17 mouse cellular contexts compared by ENCODE assay signal in the genomic region with DNA sequence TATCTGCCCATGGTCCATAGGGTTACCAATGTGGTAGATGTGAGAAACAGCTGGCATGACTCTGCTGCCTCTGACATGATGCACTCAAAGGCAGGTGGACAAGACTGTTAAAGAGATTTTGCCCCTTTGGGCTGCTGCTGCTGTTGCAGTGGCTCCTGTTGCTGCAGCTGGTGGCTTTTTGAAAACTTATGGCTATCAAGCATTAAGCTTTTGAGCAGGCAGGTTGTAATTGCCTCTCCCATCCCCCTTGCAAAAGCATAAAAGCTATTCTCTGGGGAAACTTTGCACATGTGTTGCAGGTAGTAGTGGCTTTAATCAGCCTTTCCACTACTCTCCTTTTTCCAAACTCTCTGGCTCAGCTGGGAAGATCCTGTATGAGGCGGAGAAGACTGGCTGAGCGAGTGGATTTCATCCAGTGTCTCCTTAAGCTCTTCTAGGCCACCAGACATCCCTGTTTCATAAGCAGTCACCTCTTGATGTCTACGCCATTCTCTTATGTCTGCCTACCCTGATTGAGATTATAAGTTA.
A peak's percentile ranks its signal among the peaks of the same experiment; 100 is the strongest.
DNase-seq lines count a peak whose midpoint lies in the region; ATAC-seq lines count a peak whose summit lies in the region.
"Had no signal": no experiment of that assay in that cellular context is flagged by ENCODE, and none has a peak within 500 bp of the region (broad histone marks: within the 10 kb centered on the region; RNA-seq: fewer than 3 reads in every experiment).

No protein-coding gene starts in this region.

- DNase-seq in embryo, embryonic 10 days (ENCODE audit: low spot score), result peak; percentile 29
- no peak for DNase-seq in embryo, embryonic 9.5 days (ENCODE audit: extremely low spot score)
- peak; percentile 25 for DNase-seq in embryo, embryonic 10.5 days (ENCODE audit: low spot score)
- peak; percentile 58 for DNase-seq in limb, embryonic 11.5 days (ENCODE audit: low spot score)
- peak; percentile 32 for DNase-seq in mesoderm, embryonic 11.5 days (ENCODE audit: low read depth, low spot score)
- no peak for DNase-seq in ovary, postnatal 10 days (ENCODE audit: low spot score)
- DNase-seq: adrenal gland, postnatal 14 days; B cell, adult 2 months; cerebellum, adult 11-12 months; cerebellum, adult 9-11 months; gastrocnemius, postnatal 10 days; heart, adult 18-20 months had no signal

- H3K27ac ChIP-seq in limb, embryonic 11.5 days (replicated peaks; ENCODE audit: low read depth, low read length), result no peak overlapping the region
- H3K27ac ChIP-seq in heart, embryonic 12.5 days (ENCODE audit: poor library complexity, severe bottlenecking), result no peak overlapping the region
- H3K27ac ChIP-seq: forebrain, embryonic 15.5 days; hindbrain, embryonic 10.5 days; hindbrain, embryonic 14.5 days had no signal

- no peak overlapping the region for H3K4me3 ChIP-seq in limb, embryonic 11.5 days (ENCODE audit: low read depth, low read length)
- no peak overlapping the region for H3K4me3 ChIP-seq in heart, embryonic 12.5 days
- H3K4me3 ChIP-seq: forebrain, embryonic 15.5 days; hindbrain, embryonic 10.5 days had no signal

- H3K9ac ChIP-seq in limb, embryonic 11.5 days (ENCODE audit: low read length), result no peak overlapping the region
- no peak overlapping the region for H3K9ac ChIP-seq in heart, embryonic 12.5 days
- H3K9ac ChIP-seq: forebrain, embryonic 15.5 days; hindbrain, embryonic 14.5 days had no signal

- WGBS in limb, embryonic 11.5 days, result 65% methylated on average over 3 of the region's 3 CpGs
- WGBS in heart, embryonic 12.5 days, result 81% methylated on average over 3 of the region's 3 CpGs

- H3K4me2 ChIP-seq in limb, embryonic 11.5 days (ENCODE audit: low read depth, severe bottlenecking), result no peak overlapping the region
- H3K4me2 ChIP-seq in heart, embryonic 12.5 days, result no peak overlapping the region
- H3K4me2 ChIP-seq: forebrain, embryonic 15.5 days; heart, embryonic 11.5 days; hindbrain, embryonic 14.5 days had no signal

- H3K36me3 ChIP-seq in limb, embryonic 11.5 days (ENCODE audit: control insufficient read depth, insufficient read depth, low read length), result no peaks in the 10 kb centered on the region
- H3K36me3 ChIP-seq in heart, embryonic 12.5 days, result no peaks in the 10 kb centered on the region
- H3K36me3 ChIP-seq: forebrain, embryonic 15.5 days; hindbrain, embryonic 10.5 days had no signal

- no peaks in the 10 kb centered on the region for H3K27me3 ChIP-seq in limb, embryonic 11.5 days (ENCODE audit: control insufficient read depth, insufficient read depth, low read length)
- no peaks in the 10 kb centered on the region for H3K27me3 ChIP-seq in heart, embryonic 12.5 days (replicated peaks)
- H3K27me3 ChIP-seq: forebrain, embryonic 15.5 days had no signal

- peak; percentile 83 for ATAC-seq in limb, embryonic 11.5 days (ENCODE audit: insufficient number of reproducible peaks, low FRiP score, low TSS enrichment, low read depth)
- ATAC-seq in heart, embryonic 12.5 days (ENCODE audit: insufficient number of reproducible peaks, low FRiP score), result no peak
- ATAC-seq: forebrain, embryonic 15.5 days had no signal

- no peaks in the 10 kb centered on the region for H3K4me1 ChIP-seq in limb, embryonic 11.5 days (ENCODE audit: control insufficient read depth, insufficient read depth, low read length)
- H3K4me1 ChIP-seq in heart, embryonic 12.5 days (replicated peaks), result no peaks in the 10 kb centered on the region
- H3K4me1 ChIP-seq: hindbrain, embryonic 10.5 days had no signal

- H3K9me3 ChIP-seq in limb, embryonic 11.5 days (ENCODE audit: control insufficient read depth, low read length), result no peaks in the 10 kb centered on the region
- no peaks in the 10 kb centered on the region for H3K9me3 ChIP-seq in heart, embryonic 12.5 days (replicated peaks)
- H3K9me3 ChIP-seq: forebrain, embryonic 15.5 days; hindbrain, embryonic 10.5 days had no signal

Comparison
In these comparisons a context has a peak if more than half of its experiments do, and no peak if none do; other contexts are left out.
1. DNase-seq: peak in embryo, embryonic 10 days (single experiment), embryo, embryonic 10.5 days (single experiment), limb, embryonic 11.5 days (single experiment) and mesoderm, embryonic 11.5 days (single experiment); none in embryo, embryonic 9.5 days (single experiment) and ovary, postnatal 10 days (single experiment).